ENCODE assay signal across 8 mouse cellular contexts in genomic region chr4:74252245-74253105, GRCm38 (mm10). TPM values are rescaled to one million over a fixed set of nuclear protein-coding genes. Genes with fewer than 3 reads are reported as not detected.
DNase-seq lines count a peak whose midpoint lies in the region; ATAC-seq and TF ChIP-seq lines count a peak whose summit lies in the region.

No protein-coding gene starts in this region.

- peak overlapping the region; percentile 58 for H3K27ac ChIP-seq in cortical plate, adult 2 months (ENCODE audit: insufficient read depth, low read length)
- H3K27ac ChIP-seq in heart, embryonic 11.5 days (ENCODE audit: low read depth, low read length), result peak overlapping the region; percentile 84
- peak overlapping the region; percentile 84 for H3K27ac ChIP-seq in liver, postnatal 0 days (ENCODE audit: low read depth)
- peak overlapping the region; percentile 89 for H3K27ac ChIP-seq in neural tube, embryonic 15.5 days (replicated peaks)

- H3K27me3 ChIP-seq in E14TG2a.4 (ENCODE audit: insufficient read depth, low read length), result no peaks in the 10 kb centered on the region
- no peaks in the 10 kb centered on the region for H3K27me3 ChIP-seq in heart, embryonic 11.5 days (ENCODE audit: control insufficient read depth, insufficient read depth, low read length)
- no peaks in the 10 kb centered on the region for H3K27me3 ChIP-seq in liver, postnatal 0 days (ENCODE audit: insufficient read depth, low read length)
- H3K27me3 ChIP-seq in neural tube, embryonic 15.5 days (replicated peaks), result no peaks in the 10 kb centered on the region

- 1% methylated on average over 46 of the region's 46 CpGs for WGBS in heart, embryonic 11.5 days (ENCODE audit: insufficient replicate concordance)
- 1% methylated on average over 45 of the region's 46 CpGs for WGBS in liver, postnatal 0 days (ENCODE audit: insufficient replicate concordance)
- WGBS in neural tube, embryonic 15.5 days, result 1% methylated on average over 46 of the region's 46 CpGs

- no peak for TF ChIP-seq CTCF in E14TG2a.4 (conservative IDR thresholded peaks at IDR 0.05; ENCODE audit: low read length)
- TF ChIP-seq CTCF in cortical plate, adult 2 months (IDR thresholded peaks at IDR 0.05; ENCODE audit: extremely low read depth, insufficient read depth, low read length), result no peak
- TF ChIP-seq CTCF in liver, postnatal 0 days (IDR thresholded peaks at IDR 0.05; ENCODE audit: low read depth), result no peak

- no peak for TF ChIP-seq POLR2A in cortical plate, adult 2 months (IDR thresholded peaks at IDR 0.05; ENCODE audit: extremely low read depth, insufficient read depth, low read length)

- peak; percentile 57; the same call in 1 of the 2 replicates for ATAC-seq in heart, embryonic 11.5 days (replicated peaks; ENCODE audit: insufficient number of reproducible peaks, low FRiP score, low TSS enrichment)
- peak; percentile 11 for ATAC-seq in liver, postnatal 0 days
- ATAC-seq in neural tube, embryonic 15.5 days (ENCODE audit: low FRiP score), result peak; percentile 76

- peak overlapping the region; percentile 74 for H3K4me2 ChIP-seq in heart, embryonic 11.5 days
- H3K4me2 ChIP-seq in liver, postnatal 0 days (ENCODE audit: low read depth, low read length), result peak overlapping the region; percentile 77
- peak overlapping the region; percentile 76 for H3K4me2 ChIP-seq in neural tube, embryonic 15.5 days

- peak overlapping the region; percentile 87 for H3K9ac ChIP-seq in heart, embryonic 11.5 days (ENCODE audit: low read depth, low read length)
- peak overlapping the region; percentile 92 for H3K9ac ChIP-seq in liver, postnatal 0 days (replicated peaks)
- H3K9ac ChIP-seq in neural tube, embryonic 15.5 days (replicated peaks), result peak overlapping the region; percentile 88

- peak; percentile 40 to 55 for DNase-seq in adrenal gland, adult 18-20 months (ENCODE audit: low spot score in 2 of 2)
- no peak for DNase-seq in adrenal gland, adult (ENCODE audit: inconsistent age in 2 of 2, low spot score in 1 of 2)
- DNase-seq in kidney, postnatal 36 days, result peak; percentile 49 to 60
- DNase-seq in liver, postnatal 0 days, result no peak

- TF ChIP-seq EP300 in liver, postnatal 0 days (IDR thresholded peaks at IDR 0.05; ENCODE audit: low read depth), result no peak

- H3K4me3 ChIP-seq in E14TG2a.4 (replicated peaks; ENCODE audit: low read length), result peak overlapping the region; percentile 96
- H3K4me3 ChIP-seq in cortical plate, adult 2 months (ENCODE audit: insufficient read depth, low read length), result peak overlapping the region; percentile 68
- peak overlapping the region; percentile 88 for H3K4me3 ChIP-seq in heart, embryonic 11.5 days (ENCODE audit: low read depth, low read length)
- peak overlapping the region; percentile 77 for H3K4me3 ChIP-seq in liver, postnatal 0 days (ENCODE audit: low read depth, low read length)
- H3K4me3 ChIP-seq in neural tube, embryonic 15.5 days (replicated peaks), result peak overlapping the region; percentile 75

- H3K4me1 ChIP-seq in E14TG2a.4 (replicated peaks; ENCODE audit: low read depth, low read length), result peaks cover 45% of the 10 kb centered on the region
- peaks cover 2% of the 10 kb centered on the region for H3K4me1 ChIP-seq in cortical plate, adult 2 months (ENCODE audit: control insufficient read depth, insufficient read depth, low read length)
- no peaks in the 10 kb centered on the region for H3K4me1 ChIP-seq in heart, embryonic 11.5 days (ENCODE audit: control insufficient read depth, insufficient read depth, low read length)
- peaks cover 6% of the 10 kb centered on the region; the same call in 1 of the 2 replicates for H3K4me1 ChIP-seq in liver, postnatal 0 days (ENCODE audit: insufficient read depth)
- peaks cover 21% of the 10 kb centered on the region for H3K4me1 ChIP-seq in neural tube, embryonic 15.5 days

- no peaks in the 10 kb centered on the region for H3K9me3 ChIP-seq in E14TG2a.4 (ENCODE audit: low read length)
- H3K9me3 ChIP-seq in heart, embryonic 11.5 days (replicated peaks; ENCODE audit: control insufficient read depth, low read length), result no peaks in the 10 kb centered on the region
- no peaks in the 10 kb centered on the region for H3K9me3 ChIP-seq in liver, postnatal 0 days (ENCODE audit: low read length)
- H3K9me3 ChIP-seq in neural tube, embryonic 15.5 days (replicated peaks), result no peaks in the 10 kb centered on the region

- H3K36me3 ChIP-seq in E14TG2a.4 (ENCODE audit: insufficient read depth, low read length), result no peaks in the 10 kb centered on the region
- H3K36me3 ChIP-seq in heart, embryonic 11.5 days (ENCODE audit: control insufficient read depth, insufficient read depth, low read length), result no peaks in the 10 kb centered on the region
- no peaks in the 10 kb centered on the region for H3K36me3 ChIP-seq in liver, postnatal 0 days (replicated peaks; ENCODE audit: insufficient read depth, low read length)
- H3K36me3 ChIP-seq in neural tube, embryonic 15.5 days, result no peaks in the 10 kb centered on the region

RNA-seq across cellular contexts. Expression of gene Kdm4c, which starts 10.2 kb away (rescaled TPM):
- total RNA-seq in adrenal gland, adult 18-20 months (2021), result 10 to 100 TPM; 19.4 to 19.8 TPM
- 12.2 and 12.8 TPM in 2 replicates for polyA plus RNA-seq in cortical plate, adult 2 months (2012; rRNA removed)
- polyA plus RNA-seq in heart, embryonic 11.5 days (2014; fragmentation: Nextera tagmentation; extraction: Ambion mirVana), result 11.9 and 13.8 TPM in 2 replicates
- 2.2 and 3.2 TPM in 2 replicates for polyA plus RNA-seq in liver, postnatal 0 days (2015; fragmentation: Nextera tagmentation; extraction: Ambion mirVana)
- polyA plus RNA-seq in neural tube, embryonic 15.5 days (2015; fragmentation: Nextera tagmentation; extraction: Ambion mirVana), result 15.8 and 15.9 TPM in 2 replicates

Comparison
In these comparisons a context has a peak if more than half of its experiments do, and no peak if none do; other contexts are left out.
1. DNase-seq: peak in adrenal gland, adult 18-20 months (2 of 2) and kidney, postnatal 36 days (2 of 2); none in adrenal gland, adult (0 of 2) and liver, postnatal 0 days (single experiment).
2. ATAC-seq: peak in every context shown above with its lines; median percentile 76 in neural tube, embryonic 15.5 days; 57 in heart, embryonic 11.5 days; 11 in liver, postnatal 0 days.
3. Peak in every context shown above with its lines, with median percentiles within 50 percentile points of each other: H3K4me3 ChIP-seq, H3K27ac ChIP-seq, H3K4me2 ChIP-seq and H3K9ac ChIP-seq.